Mouse (Mus musculus): ENCODE measurements around the gene Orai1. TPM values are rescaled to one million over a fixed set of nuclear protein-coding genes. Genes with fewer than 3 reads are reported as not detected.

Gene Orai1
- polyA plus RNA-seq, 1 experiment from 2014 or later, result 20.1 TPM

GRCm38 (mm10) chr5:122985276-122985675 is 29.6 kb upstream of the Orai1 start:
- Histone ChIP-seq H3K4me3 (ENCODE audit: low read length) (no peak overlapping the region), H3K27ac (ENCODE audit: low read length) (no peak overlapping the region), H3K27me3 (replicated peaks; ENCODE audit: control insufficient read depth, insufficient read depth, low read length) (no peaks in the 10 kb centered on the region), H3K4me1 (ENCODE audit: control insufficient read depth, insufficient read depth, low read length) (peaks cover 16% of the 10 kb centered on the region), H3K36me3 (ENCODE audit: control insufficient read depth, insufficient read depth, low read length) (no peaks in the 10 kb centered on the region; the same call in 1 of the 2 replicates), H3K4me2 (ENCODE audit: low read depth, low read length) (no peak overlapping the region), H3K9me3 (ENCODE audit: control insufficient read depth, low read length) (no peaks in the 10 kb centered on the region), H3K9ac (ENCODE audit: low read depth, low read length) (no peak overlapping the region)
- ATAC-seq, result no peak
- 87% methylated on average over 3 of the region's 3 CpGs for WGBS

GRCm38 (mm10) chr5:122986091-122986493 is 28.8 kb upstream of the Orai1 start:
- WGBS, result 60% methylated on average over 8 of the region's 8 CpGs
- no peak for ATAC-seq
- Histone ChIP-seq H3K4me2 (ENCODE audit: low read depth, low read length) (no peak overlapping the region), H3K36me3 (ENCODE audit: control insufficient read depth, insufficient read depth, low read length) (no peaks in the 10 kb centered on the region), H3K4me1 (ENCODE audit: control insufficient read depth, insufficient read depth, low read length) (peaks cover 22% of the 10 kb centered on the region), H3K9ac (ENCODE audit: low read depth, low read length) (no peak overlapping the region), H3K27ac (ENCODE audit: low read length) (no peak overlapping the region), H3K27me3 (replicated peaks; ENCODE audit: control insufficient read depth, insufficient read depth, low read length) (no peaks in the 10 kb centered on the region), H3K4me3 (ENCODE audit: low read length) (no peak overlapping the region), H3K9me3 (ENCODE audit: control insufficient read depth, low read length) (no peaks in the 10 kb centered on the region)

- peak; percentile 21; the same call in 1 of the 2 replicates for ATAC-seq
- 10% methylated on average over 39 of the region's 39 CpGs for WGBS
- peak overlapping the region; percentile 75 for H3K9ac ChIP-seq (ENCODE audit: low read depth, low read length)
- H3K27ac ChIP-seq (ENCODE audit: low read length), result 0 out of 2 replicates have a peak overlapping the region, but pooled peaks have one; percentile 64
- peak overlapping the region; percentile 97 for H3K4me2 ChIP-seq (ENCODE audit: low read depth, low read length)
- no peaks in the 10 kb centered on the region for H3K27me3 ChIP-seq (replicated peaks; ENCODE audit: control insufficient read depth, insufficient read depth, low read length)
- H3K9me3 ChIP-seq (ENCODE audit: control insufficient read depth, low read length), result no peaks in the 10 kb centered on the region
- H3K4me1 ChIP-seq (ENCODE audit: control insufficient read depth, insufficient read depth, low read length), result peaks cover 22% of the 10 kb centered on the region
- no peaks in the 10 kb centered on the region for H3K36me3 ChIP-seq (ENCODE audit: control insufficient read depth, insufficient read depth, low read length)
- H3K4me3 ChIP-seq (ENCODE audit: low read length), result peak overlapping the region; percentile 76
Observed at GRCm38 (mm10) chr5:122987211-122988020, 27.5 kb upstream of the Orai1 start.

DNA sequence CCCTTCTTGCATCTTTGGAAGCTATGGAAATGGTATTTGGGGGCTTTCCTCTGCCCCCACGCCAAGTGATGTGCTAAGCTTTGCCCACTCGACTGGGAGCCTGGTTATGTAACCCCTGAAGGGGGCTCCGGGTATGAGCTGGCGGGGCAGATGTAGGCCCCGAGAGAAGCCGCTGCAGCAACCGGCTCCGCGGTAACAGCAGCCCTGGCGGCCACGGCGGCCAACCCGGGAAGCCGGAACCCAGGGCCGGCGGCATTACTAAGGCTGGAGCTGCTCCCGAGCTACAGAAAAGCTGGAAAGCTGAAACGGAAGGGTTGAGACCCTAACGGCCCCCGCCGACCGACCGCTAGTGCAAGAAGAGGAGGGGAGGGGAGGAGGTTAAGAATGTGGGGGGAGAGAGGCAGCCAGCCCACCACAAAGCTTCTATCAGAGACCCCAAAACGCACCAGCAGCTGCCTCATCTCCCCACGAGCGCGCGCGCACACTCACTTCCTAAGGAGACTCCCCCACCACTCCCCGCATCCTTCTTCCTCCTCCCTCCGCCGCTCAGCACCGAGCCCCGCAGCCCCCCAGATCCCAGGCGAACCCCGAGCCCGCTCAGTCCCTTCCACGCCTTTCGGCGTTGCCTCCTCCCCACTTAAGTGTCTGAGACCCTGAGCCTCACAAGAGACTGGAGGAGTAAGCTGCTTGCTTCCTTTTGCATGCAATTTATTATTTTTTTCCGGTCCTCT is 26.7 kb upstream of the Orai1 start:
- peaks cover 22% of the 10 kb centered on the region for H3K4me1 ChIP-seq (ENCODE audit: control insufficient read depth, insufficient read depth, low read length)
- H3K4me2 ChIP-seq (ENCODE audit: low read depth, low read length), result peak overlapping the region; percentile 97
- no peaks in the 10 kb centered on the region for H3K36me3 ChIP-seq (ENCODE audit: control insufficient read depth, insufficient read depth, low read length)
- peak overlapping the region; percentile 75 for H3K9ac ChIP-seq (ENCODE audit: low read depth, low read length)
- H3K9me3 ChIP-seq (ENCODE audit: control insufficient read depth, low read length), result no peaks in the 10 kb centered on the region
- peak; percentile 39 for ATAC-seq
- no peaks in the 10 kb centered on the region for H3K27me3 ChIP-seq (replicated peaks; ENCODE audit: control insufficient read depth, insufficient read depth, low read length)
- peak overlapping the region; percentile 76 for H3K4me3 ChIP-seq (ENCODE audit: low read length)
- WGBS, result 1% methylated on average over 37 of the region's 41 CpGs
- H3K27ac ChIP-seq (ENCODE audit: low read length), result peak overlapping the region; percentile 64

- peak; percentile 59 for ATAC-seq
- no peaks in the 10 kb centered on the region for H3K27me3 ChIP-seq (replicated peaks; ENCODE audit: control insufficient read depth, insufficient read depth, low read length)
- peak overlapping the region; percentile 76 for H3K4me3 ChIP-seq (ENCODE audit: low read length)
- peak overlapping the region; percentile 97 for H3K4me2 ChIP-seq (ENCODE audit: low read depth, low read length)
- no peaks in the 10 kb centered on the region for H3K9me3 ChIP-seq (ENCODE audit: control insufficient read depth, low read length)
- peak overlapping the region; percentile 84 for H3K9ac ChIP-seq (ENCODE audit: low read depth, low read length)
- H3K27ac ChIP-seq (ENCODE audit: low read length), result peak overlapping the region; percentile 74
- no peaks in the 10 kb centered on the region for H3K36me3 ChIP-seq (ENCODE audit: control insufficient read depth, insufficient read depth, low read length)
- H3K4me1 ChIP-seq (ENCODE audit: control insufficient read depth, insufficient read depth, low read length), result peaks cover 22% of the 10 kb centered on the region
- under 1% methylated on average over 39 of the region's 39 CpGs for WGBS
Observed at GRCm38 (mm10) chr5:122989001-122989525, 25.8 kb upstream of the Orai1 start.

DNA sequence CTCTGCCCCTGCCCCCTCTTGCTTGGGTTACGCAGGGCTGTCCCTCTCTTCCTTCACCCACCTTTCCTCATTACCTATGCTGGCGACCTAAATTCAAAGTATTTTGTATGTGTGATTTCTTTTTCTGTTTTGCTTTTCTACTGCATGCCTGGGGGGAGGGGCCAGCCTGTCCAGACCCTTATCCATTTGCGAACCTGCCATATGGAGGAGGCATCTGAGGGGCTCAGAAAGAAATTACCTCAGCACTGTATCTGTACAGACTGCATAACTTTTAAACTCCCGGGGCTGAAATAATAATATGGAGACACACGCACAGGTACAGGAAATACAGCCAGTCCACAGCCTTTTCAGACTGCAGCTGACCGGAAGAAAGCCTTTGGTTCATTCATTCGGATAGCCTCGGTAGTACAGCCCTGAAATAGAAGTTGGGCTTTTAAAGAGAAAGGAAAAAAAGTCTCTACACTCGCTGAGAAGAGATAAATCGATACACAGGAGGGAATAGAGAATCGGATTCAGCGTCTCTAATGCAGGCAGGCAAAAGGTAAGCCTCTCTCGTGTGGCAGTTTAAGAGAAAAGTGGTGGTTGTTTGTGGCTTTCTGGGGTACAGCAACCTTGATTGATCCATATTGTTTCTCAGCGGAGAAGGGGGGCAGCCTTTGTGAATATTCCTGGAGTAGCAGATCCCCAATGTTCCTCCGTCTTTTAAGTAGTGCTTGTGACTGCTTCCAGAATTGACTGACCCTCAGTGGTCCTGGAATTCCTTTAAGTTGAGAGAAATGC is 25.1 kb upstream of the Orai1 start, which contains the start of gene Kdm2b:
Kdm2b (minus strand) TSS at position 273 of the 780 bp plus-strand sequence.
- ATAC-seq, result no peak; the same call in 1 of the 2 replicates
- no peaks in the 10 kb centered on the region for H3K36me3 ChIP-seq (ENCODE audit: control insufficient read depth, insufficient read depth, low read length)
- H3K9me3 ChIP-seq (ENCODE audit: control insufficient read depth, low read length), result no peaks in the 10 kb centered on the region
- H3K27me3 ChIP-seq (replicated peaks; ENCODE audit: control insufficient read depth, insufficient read depth, low read length), result no peaks in the 10 kb centered on the region
- peak within 1 kb of the TSS; percentile 76 for H3K4me3 ChIP-seq (ENCODE audit: low read length)
- H3K4me2 ChIP-seq (ENCODE audit: low read depth, low read length), result peak within 1 kb of the TSS; percentile 97
- peak within 1 kb of the TSS; percentile 84 for H3K9ac ChIP-seq (ENCODE audit: low read depth, low read length)
- WGBS, result 6% methylated on average over 15 of the region's 15 CpGs
- H3K27ac ChIP-seq (ENCODE audit: low read length), result peak within 1 kb of the TSS; percentile 74
- peaks cover 23% of the 10 kb centered on the region for H3K4me1 ChIP-seq (ENCODE audit: control insufficient read depth, insufficient read depth, low read length)

- no peaks in the 10 kb centered on the region for H3K27me3 ChIP-seq (replicated peaks; ENCODE audit: control insufficient read depth, insufficient read depth, low read length)
- WGBS, result 39% methylated on average over 16 of the region's 16 CpGs
- no peaks in the 10 kb centered on the region for H3K9me3 ChIP-seq (ENCODE audit: control insufficient read depth, low read length)
- peak overlapping the region; percentile 97 for H3K4me2 ChIP-seq (ENCODE audit: low read depth, low read length)
- H3K36me3 ChIP-seq (ENCODE audit: control insufficient read depth, insufficient read depth, low read length), result no peaks in the 10 kb centered on the region
- H3K9ac ChIP-seq (ENCODE audit: low read depth, low read length), result peak overlapping the region; percentile 84
- peaks cover 25% of the 10 kb centered on the region for H3K4me1 ChIP-seq (ENCODE audit: control insufficient read depth, insufficient read depth, low read length)
- no peak for ATAC-seq
- peak overlapping the region; percentile 76; the same call in 1 of the 2 replicates for H3K4me3 ChIP-seq (ENCODE audit: low read length)
- H3K27ac ChIP-seq (ENCODE audit: low read length), result no peak overlapping the region
Observed at GRCm38 (mm10) chr5:122990411-122991160, 24.3 kb upstream of the Orai1 start.

DNA sequence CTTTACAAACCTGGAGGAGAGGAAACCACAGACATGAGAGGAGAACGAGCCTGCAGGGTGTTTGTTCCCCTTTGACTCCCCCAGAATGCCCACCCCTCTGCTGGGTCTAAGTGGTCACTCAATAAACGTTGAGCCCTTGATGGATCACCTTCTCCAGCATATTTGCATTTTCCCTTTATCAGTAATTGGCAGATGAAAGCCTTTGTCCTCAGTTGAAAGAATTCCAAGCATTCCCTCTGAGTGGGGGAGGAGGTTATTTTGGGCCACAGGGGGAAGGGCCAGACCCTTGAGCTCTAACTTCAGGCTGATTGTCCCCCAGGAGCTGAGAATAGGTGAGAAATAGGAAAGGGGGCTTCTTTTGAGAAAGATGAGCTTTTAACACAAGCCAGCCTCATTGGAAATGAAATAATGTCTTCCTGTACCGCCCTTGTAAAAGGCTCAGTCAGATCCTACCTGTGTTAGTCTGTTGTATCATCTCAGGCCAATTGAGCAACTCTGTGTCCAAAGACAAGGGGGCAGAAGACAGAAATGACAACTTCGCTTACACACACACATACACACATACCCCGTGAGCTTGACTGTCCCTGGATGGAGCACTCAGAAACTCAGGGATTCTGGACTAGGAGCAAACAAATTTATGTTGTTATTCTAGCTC is 23.4 kb upstream of the Orai1 start:
- ATAC-seq, result no peak
- Histone ChIP-seq H3K27me3 (replicated peaks; ENCODE audit: control insufficient read depth, insufficient read depth, low read length) (no peaks in the 10 kb centered on the region), H3K4me2 (ENCODE audit: low read depth, low read length) (no peak overlapping the region), H3K27ac (ENCODE audit: low read length) (no peak overlapping the region), H3K4me1 (ENCODE audit: control insufficient read depth, insufficient read depth, low read length) (peaks cover 25% of the 10 kb centered on the region), H3K36me3 (ENCODE audit: control insufficient read depth, insufficient read depth, low read length) (no peaks in the 10 kb centered on the region), H3K4me3 (ENCODE audit: low read length) (no peak overlapping the region), H3K9ac (ENCODE audit: low read depth, low read length) (0 out of 2 replicates have a peak overlapping the region, but pooled peaks have one; percentile 5), H3K9me3 (ENCODE audit: control insufficient read depth, low read length) (no peaks in the 10 kb centered on the region)
- 47% methylated on average over 5 of the region's 5 CpGs for WGBS
